Mouse (Mus musculus) layer of hippocampus, adult 8-10 months (tissue): ENCODE results near the gene Lsp1. TPM values are rescaled to one million over a fixed set of nuclear protein-coding genes. Genes with fewer than 3 reads are reported as not detected.

Experiments used
- DNase-seq, 2 experiments: peaks; one replicate each; pipeline ENCODE4 v3.0.0; 2022; ENCODE audit warnings: low spot score in 2 of 2
- total RNA-seq, 4 experiments: library from RNA; stranded (reverse); gene quantifications; 2 replicates each; pipeline ENCODE4 v1.2.4; 2022

Lsp1 gene
- 10 to 100 TPM in 2 of 4 experiments, 1 to 10 TPM in 2; 2.2 to 18.3 (median 8.4) TPM for total RNA-seq

DNA sequence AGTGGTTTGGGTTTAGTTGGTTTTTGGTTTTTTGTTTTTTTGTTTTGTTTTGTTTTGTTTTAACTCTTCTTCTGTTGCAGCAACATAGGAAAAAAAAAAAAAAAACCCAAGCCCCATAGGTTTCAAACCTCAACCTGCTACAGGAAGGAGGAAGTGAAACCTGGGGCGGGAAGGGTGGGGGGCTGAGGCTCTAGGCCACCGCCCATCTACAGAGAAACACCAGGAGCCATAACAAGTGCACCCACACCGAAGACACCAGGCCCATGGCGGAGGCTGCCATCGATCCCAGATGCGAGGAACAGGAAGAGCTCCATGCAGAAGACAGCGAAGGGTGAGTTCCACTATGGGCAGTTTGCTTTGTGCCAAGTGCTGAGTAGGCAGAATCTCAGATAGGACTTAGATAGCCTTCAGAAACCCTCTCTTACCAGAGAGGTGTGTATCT lies at the start of gene Lsp1:
Gene Lsp1, plus strand, starts transcription at position 174 of the 442 bp plus-strand sequence.
- no peak for DNase-seq

GRCm38 (mm10) chr7:142413285-142413684 lies 47.3 kb upstream of the Lsp1 start:
- no peak for DNase-seq

DNA sequence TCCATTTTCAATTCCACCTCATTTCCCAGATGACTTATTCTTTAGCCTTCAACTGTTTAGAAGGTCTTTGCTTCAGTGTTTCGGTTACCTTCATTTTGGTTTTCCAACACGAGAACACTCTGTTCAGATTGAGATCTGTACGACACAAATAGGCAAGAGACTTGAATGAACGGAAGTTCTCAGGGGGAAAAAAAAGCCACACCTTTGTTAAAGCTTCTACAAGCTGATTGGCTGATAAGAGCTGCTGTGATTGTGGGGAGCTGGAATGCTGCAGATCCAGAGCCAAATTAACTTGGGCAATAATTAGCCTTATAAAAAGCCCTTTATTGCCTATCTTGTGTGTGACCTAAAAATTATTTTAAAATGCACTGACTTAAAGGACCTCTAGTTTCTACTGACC lies 45.3 kb upstream of the Lsp1 start:
- DNase-seq, result no peak

DNA sequence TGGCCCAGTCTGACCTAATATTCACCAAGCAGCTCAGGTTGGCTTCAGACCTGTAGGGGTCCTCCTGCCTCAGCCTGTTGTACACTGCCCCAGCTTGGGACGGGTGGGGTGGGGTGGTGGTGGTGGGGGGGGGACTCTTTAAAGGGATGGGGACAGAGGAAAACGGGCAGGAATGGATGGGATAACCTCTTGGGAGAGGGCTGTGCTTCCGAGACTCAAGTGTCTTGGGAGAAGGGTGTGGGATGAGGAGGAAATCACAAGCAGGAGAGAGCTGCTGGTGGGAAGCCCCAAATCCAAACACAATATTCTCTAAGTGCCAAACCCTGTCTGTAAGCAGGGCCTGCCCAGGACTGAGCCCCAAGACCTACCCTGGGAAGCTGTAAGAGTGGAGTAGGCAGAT lies 44.4 kb upstream of the Lsp1 start:
- DNase-seq, result no peak

GRCm38 (mm10) chr7:142418027-142418426 lies 42.6 kb upstream of the Lsp1 start:
- DNase-seq, result no peak

DNA sequence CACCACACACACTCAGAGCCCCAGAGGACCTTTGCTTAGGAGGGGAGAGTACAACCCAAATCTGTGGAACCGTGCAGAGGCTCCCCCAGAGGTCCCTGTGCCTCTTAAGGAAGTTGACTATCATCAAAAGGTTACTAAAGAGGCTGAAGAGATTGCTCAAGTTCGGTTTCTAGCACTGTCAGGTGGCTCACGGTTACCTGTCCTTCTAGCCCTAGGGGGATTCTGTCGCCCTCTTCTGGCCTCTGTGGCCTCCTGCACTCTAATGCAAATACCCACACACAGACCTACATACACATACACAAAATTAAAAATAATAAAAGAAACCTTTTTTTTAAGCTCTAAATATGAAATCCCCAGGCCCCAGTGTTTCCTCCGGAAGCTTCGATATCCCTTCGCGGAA lies 41.9 kb upstream of the Lsp1 start:
- DNase-seq, result no peak

DNA sequence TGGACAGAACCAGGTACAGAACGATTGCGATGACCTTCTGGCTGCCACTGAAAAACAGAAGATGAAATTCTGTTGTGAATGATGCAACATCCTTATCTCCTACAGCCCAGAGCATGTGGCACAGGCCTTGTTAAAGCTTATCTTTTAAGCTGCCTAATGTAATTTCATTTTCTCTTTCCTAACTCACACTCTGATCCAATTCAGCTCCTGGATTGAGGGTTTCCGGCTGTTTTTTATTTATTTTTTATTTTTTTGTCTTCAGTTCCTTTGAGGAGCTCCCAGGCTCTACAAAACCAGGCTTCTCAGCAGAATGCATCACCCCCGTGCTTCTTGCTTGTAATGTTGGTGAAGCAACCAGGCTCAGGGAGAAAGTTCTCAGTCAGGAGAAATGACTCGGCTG lies 40.7 kb upstream of the Lsp1 start:
- no peak for DNase-seq

GRCm38 (mm10) chr7:142421826-142422225 lies 38.8 kb upstream of the Lsp1 start:
- no peak for DNase-seq

DNA sequence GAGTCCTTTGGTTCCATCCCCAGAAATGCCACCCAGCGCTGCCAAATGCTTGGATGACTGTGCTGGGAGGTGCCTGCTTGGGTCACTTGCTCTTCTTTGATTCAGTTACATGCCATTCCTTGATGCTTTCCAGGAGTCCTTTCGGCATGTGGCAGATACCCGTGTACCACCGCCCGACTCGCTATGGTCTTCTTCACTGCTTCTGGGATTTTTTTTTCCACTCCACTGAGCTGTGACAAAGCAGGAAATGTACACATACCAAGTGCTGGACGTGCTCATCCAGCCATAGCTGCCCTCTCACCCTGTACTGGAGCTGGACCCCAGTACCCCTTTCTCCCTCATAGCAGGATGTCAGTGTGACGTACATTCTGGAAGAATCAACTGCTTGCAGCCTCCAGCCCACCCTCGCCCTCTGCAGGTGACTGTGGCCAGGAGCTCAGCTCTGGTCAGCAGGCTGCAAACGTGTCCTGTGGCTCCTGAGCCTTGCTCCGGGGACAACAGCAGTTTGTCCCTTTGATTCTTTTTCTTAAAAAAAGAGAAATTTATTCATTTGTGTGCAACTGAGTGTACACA lies 34.9 kb upstream of the Lsp1 start:
- DNase-seq, result no peak

DNA sequence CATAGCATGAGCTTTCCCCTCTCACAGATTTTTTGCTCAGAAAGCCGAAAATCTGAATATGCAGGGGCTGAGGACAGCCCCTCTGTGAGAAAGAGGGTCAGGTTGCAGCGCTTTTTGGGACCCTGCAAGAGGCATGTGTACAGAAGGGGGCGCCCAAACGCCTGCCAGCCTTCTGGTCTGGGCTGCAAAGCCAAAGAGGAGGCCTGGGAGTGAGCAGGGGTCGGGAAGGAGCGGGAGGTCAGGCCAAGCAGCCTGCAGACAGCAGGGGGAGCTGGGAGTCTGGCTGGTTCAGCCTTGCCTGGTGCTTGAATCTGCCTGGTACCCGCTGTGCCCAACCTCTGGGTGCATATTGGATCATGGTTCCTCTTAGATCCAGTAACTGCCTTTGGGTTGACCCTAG lies 32.4 kb upstream of the Lsp1 start:
- no peak for DNase-seq

DNA sequence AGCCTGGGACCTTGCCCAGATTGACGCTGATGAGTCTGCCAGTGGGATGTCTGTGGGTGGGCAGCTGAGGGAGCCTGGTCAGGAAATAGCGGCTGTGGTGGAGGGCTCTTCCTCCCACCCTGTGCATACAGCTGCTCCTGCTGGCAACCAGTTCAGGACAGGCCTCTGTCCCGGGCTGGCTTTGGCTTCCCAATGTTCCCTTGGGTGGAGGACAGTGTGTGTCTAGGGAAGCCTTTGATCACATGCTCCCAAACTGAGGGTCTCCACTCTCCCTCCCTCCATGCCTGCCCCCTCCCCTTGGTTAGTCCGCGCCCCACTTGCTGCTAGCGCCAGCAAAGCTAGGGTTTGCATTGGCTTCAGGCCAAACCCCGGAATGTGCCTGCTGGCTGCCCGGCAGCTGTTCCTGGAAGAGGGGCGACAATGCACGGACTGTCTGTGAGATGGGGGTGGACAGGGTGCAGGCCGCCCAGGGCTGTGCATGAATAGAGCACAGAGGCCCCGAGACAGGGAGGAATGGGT lies 30.4 kb upstream of the Lsp1 start:
- DNase-seq, result peak in 1 of 2 experiments; percentile 46

GRCm38 (mm10) chr7:142431106-142431505 lies 29.5 kb upstream of the Lsp1 start:
- DNase-seq, result no peak

- DNase-seq, result no peak
These were observed 27.0 kb upstream of the Lsp1 start for GRCm38 (mm10) chr7:142433623-142434022.

DNA sequence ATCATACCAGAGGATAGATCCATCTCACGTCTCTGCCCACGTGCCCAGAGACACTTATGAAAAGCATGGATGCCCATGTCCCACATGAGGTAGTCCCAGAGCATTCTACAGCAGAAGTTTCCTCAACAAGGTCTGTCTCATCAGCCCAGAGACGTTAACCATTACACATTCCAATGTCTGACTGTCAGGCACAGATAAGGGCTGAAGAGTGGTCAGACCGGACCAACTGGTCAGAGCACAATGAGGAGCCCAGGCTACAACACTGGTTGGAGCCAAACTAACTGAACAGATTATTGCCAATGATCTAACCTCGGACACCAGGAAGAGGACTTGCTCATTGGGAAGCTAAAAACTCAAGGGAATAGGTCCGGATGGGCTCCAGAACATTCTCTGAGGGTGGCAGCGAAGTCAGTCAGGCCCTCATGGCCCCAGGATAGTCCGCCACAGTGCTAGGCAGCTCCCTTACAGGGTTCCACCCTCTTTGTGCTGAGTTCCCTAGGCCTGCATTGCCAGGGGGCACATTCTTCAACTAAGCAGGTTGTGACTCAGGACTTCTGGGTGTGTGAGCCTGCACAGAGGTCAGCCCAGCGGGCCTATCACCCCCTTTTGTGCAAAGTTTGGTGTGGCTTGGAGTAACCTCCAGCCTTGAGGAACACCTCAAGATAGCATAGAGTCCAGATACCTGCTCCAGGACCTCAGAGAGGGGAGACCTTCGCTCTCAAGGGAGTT lies 26.3 kb upstream of the Lsp1 start, which contains the start of gene Syt8:
Gene Syt8, plus strand, starts transcription at position 714 of the 729 bp plus-strand sequence.
- no peak for DNase-seq

DNA sequence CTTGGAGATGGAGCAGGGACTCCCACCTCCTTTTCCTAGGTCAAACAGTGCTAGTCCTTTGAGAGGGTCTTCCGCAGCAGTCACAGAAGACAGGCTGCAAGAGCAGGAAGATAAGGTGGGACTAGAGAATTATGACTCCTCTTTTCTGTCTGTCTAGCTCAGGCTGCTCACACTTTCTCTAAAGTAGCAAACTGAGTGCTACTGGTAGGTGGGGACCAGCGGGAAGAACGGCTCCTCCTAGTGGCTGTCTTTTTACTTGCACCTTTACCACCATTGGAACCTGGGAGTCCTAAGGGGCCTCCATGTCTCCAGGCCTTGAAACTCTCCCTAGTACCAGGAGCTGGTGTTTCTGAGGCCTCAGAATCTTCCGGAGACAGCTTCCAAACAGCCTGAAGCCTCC lies 25.1 kb upstream of the Lsp1 start:
- peak in 1 of 2 experiments; percentile 69 for DNase-seq

DNA sequence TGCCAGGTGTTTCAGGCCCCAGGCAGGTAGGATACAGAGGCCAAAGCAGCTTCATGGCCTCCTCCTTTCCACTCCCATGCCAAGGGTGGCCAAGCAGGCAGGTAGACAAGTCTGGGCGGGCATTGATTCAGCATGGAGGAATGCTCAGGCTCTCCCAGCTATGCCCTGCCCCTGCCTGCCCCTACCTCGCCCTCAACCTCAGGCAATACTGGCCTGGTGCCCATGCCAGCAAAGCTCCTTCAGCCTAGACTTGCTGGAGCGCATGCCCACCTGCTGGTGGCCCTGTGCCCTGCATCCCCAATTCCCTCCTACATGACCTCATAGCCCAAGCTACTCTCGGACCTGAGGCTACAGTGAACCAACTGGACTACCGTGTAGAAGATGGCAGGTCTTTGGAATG lies 23.3 kb upstream of the Lsp1 start:
- DNase-seq, result no peak

- no peak for DNase-seq
These were observed 20.6 kb upstream of the Lsp1 start for GRCm38 (mm10) chr7:142439966-142440365.

GRCm38 (mm10) chr7:142440657-142441114 lies 19.9 kb upstream of the Lsp1 start:
- peak in 1 of 2 experiments; percentile 22 for DNase-seq

- DNase-seq, result no peak
These were observed 19.0 kb upstream of the Lsp1 start, which contains the start of gene Tnni2 for GRCm38 (mm10) chr7:142441585-142441984. Gene Tnni2, plus strand, starts transcription at chr7:142441808.

DNA sequence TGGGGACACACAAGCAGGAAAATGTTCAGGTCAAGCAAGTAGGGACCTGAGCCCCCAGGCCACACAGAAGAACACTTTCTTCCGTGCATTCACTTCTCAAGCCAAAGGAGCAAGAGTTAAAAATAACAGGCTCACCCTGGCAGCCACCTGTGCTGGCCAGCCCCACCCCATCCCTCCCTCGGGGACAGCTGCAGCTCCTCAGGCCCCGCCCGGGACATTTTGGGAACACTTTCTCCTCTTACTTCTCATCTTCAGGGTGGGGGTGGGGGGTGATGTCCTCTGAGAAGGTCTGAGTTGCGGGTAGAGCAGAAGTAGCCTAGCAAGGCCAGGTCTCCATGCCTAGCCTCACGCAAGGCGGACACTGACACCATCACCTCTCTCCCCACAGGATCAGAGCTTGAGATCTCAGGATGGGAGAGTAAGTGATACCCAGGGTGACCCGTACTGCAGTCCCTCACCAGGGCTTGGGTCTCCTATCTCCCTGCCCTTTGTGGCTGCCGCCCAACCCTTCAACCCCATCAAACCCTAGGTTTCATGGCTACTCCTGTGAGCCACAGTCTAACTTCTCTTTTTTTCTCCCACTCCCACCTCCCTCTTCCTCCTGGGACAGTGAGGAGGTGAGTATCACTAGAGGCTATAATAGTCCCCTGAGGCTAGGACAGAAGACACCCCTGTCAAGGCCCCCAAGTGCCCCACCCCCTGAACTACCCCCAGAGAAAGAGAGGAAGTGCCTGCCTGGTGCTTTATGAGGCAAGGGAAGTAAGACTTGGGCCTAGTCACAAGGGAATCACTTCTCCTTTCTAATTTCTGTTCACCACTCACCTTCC lies 18.3 kb upstream of the Lsp1 start:
- DNase-seq, result no peak

DNA sequence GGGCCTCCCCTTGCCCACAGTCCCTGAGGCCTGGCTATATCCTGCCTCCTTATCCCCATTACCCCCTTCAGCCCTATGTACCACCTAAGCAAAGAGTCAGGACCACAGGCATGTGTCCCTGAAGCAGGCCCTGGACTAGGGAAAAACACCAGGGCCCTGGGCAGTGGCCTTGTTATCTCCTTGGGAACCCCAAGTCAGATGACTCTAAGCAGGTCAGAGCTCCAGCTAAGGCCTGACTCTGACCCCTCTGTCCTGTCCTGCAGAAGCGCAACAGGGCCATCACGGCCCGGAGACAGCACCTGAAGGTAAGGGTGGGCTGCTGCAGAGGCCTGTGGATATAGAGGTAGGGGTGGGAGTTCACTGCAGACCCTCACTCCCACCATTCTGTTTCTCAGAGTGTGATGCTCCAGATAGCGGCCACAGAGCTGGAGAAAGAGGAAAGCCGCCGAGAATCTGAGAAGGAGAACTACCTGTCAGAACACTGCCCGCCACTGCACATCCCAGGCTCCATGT lies 17.6 kb upstream of the Lsp1 start:
- DNase-seq, result no peak

GRCm38 (mm10) chr7:142443474-142443873 lies 17.1 kb upstream of the Lsp1 start:
- no peak for DNase-seq
